Mouse (Mus musculus) adipose tissue, adult 10 weeks (tissue): ENCODE data around the gene Rabepk. TPM values are rescaled to one million over a fixed set of nuclear protein-coding genes. Genes with fewer than 3 reads are reported as not detected.

Source experiments
- polyA plus RNA-seq: library from polyadenylated mRNA; stranded (reverse); fragments of 350-450 nt; fragmentation: Illumina TruSeq; extraction: RNeasy Lipid Tissue Mini Kit (QIAGEN cat#74804); gene quantifications from one replicate; pipeline ENCODE4 v1.2.3, GENCODE M21; 2014; ENCODE audit warnings: low read depth, low replicate concordance

The Rabepk gene
- 30.7 TPM for polyA plus RNA-seq

GRCm38 (mm10) chr2:34799357-34800256 lies at the start of gene Rabepk:
Rabepk (minus strand) TSS chr2:34799912.

GRCm38 (mm10) chr2:34832766-34833457 lies 33.2 kb upstream of the Rabepk start, which contains the start of gene Gm34653:
Gm34653 (plus strand) TSS chr2:34833007.

DNA sequence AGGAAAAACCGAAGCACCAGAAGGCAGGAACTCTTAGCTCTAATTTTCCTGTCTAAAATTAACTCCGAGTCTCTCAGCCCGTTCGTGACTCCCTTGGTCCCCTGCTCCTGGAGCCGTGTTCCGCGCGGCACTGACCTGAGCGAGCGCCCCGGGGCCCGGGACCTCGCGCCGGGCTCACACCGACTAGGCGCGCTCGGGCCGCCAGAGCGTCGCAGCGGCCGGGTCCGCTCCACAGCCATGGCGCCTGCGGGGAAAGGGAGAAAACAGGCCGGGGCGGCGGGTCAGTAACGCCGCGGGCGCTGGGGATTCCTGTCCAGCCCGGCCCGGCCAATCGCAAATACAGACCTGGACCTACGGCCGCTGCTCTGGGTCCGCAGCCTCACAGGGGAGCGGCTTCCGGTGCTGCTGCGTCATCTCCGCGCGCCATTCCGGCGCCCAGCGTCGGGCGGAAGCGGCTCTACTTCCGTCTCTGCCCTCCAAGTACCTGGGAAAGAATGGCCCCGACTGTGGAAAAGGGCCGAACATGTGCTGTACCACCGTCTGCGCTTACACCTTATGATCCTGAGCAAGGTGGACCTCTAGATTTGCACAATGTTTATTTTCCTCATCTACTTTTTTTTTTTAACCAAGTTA lies 26.2 kb upstream of the Rabepk start, which contains the start of gene Fbxw2:
Gene Fbxw2, minus strand, starts transcription at position 485 of the 633 bp plus-strand sequence.

DNA sequence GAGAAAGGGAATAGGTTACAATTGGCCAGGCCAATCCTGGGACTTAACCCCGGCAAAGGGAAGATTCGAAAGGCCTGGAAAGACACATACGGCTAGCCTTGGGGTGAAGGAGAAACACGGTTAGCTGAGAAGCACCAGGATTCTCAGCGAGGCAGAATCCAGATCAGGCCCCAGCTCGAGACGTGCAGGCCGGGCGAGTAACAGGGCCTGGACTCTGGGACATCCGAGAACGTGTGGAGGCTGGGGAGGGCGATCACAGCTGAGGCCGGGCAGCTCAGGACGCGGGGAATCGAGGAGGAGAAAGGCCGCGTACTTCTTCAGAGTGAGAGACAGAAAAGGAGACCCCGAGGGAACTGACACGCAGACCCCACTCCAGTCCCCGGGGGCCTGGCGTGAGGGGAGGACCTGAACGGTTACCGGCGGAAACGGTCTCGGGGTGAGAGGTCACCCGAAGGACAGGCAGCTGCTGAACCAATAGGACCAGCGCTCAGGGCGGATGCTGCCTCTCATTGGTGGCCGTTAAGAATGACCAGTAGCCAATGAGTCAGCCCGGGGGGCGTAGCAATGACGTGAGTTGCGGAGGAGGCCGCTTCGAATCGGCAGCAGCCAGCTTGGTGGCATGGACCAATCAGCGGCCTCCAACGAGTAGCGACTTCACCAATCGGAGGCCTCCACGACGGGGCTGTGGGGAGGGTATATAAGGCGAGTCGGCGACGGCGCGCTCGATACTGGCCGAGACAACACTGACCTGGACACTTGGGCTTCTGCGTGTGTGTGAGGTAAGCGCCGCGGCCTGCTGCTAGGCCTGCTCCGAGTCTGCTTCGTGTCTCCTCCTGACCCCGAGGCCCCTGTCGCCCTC lies 28.1 kb downstream of the Rabepk start, which contains the start of gene Hspa5:
Gene Hspa5, plus strand, starts transcription at position 603 of the 859 bp plus-strand sequence.

DNA sequence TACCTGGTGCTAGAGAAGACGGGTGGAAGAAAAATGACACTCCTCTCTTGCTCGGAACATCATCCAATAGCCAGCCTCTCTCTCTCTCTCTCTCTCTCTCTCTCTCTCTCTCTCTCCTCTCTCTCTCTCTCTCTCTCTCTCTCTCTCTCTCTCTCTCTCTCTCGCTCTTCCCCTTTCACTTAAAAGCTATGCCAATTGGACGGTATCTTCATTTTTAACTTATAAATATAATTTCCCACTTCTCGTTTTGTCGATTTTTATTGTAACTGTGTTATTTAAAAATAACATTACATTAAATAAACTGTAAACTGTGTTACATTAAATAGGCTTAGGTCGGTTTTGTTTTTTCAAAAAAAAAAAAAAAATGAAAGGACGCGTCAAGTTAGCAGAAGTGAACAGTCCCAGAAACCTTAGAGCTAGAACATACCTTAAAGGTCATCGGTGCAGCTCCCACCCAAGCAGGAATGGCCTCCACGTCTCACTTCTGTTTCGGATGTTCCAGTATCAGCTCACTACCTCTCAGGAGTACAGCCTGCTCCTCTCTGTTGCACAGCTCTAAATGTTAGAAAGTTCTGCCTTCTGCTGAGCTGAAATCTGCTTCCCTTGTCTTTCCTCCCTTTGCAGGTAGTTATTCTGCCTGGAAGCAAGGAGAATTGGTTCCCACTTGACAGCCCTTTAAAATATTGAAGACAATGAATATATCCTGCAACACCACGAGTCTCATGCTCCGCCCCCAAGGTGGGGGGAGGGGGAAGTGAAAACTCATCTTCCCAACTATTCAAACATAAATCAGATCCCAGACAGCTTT lies 45.0 kb downstream of the Rabepk start, which contains the start of gene Gapvd1:
Gene Gapvd1, minus strand, starts transcription at position 682 of the 808 bp plus-strand sequence.

Other genes starting within 250 kb of the Rabepk start
- gene Gapvd1, start 44.7 kb downstream of the Rabepk start, polyA plus RNA-seq, result 44.0 TPM
- 1,035 TPM for gene Hspa5, start 27.9 kb downstream of the Rabepk start, polyA plus RNA-seq
- gene Fbxw2, start 26.4 kb upstream of the Rabepk start, polyA plus RNA-seq, result 60.8 TPM
- not detected for gene Gm34653, start 33.1 kb upstream of the Rabepk start, polyA plus RNA-seq
- 13.7 TPM for gene Cutal, start 74.5 kb upstream of the Rabepk start, polyA plus RNA-seq
- 31.7 TPM for gene Psmd5, start 75.1 kb upstream of the Rabepk start, polyA plus RNA-seq
- gene Phf19, start 114.1 kb upstream of the Rabepk start, polyA plus RNA-seq, result 10.8 TPM
- gene Traf1, start 161.9 kb upstream of the Rabepk start, polyA plus RNA-seq, result 4.2 TPM